Mouse (Mus musculus) neural tube, embryonic 14.5 days (tissue): ENCODE results near the gene Ewsr1. TPM values are rescaled to one million over a fixed set of nuclear protein-coding genes. Genes with fewer than 3 reads are reported as not detected.
A peak's percentile ranks its signal among the peaks of the same experiment; 100 is the strongest.

Source experiments
- ATAC-seq: fragments of 200-750 bp; cut with Nextera tagmentation; 2 replicates; pipeline ENCODE4 v1.8.0; 2017; ENCODE audit warnings: low read depth, mild to moderate bottlenecking, moderate TSS enrichment, moderate library complexity
- H3K27ac ChIP-seq: fragments of 300-500 bp; sonication (generic); 2 replicates; pipeline ENCODE4 v1.5.1; 2014; ENCODE audit warnings: low read depth, mild to moderate bottlenecking, control low read depth, low read length, moderate library complexity, mixed read lengths
- H3K27me3 ChIP-seq: fragments of 300-500 bp; sonication (generic); 2 replicates; pipeline ENCODE4 v1.6.1; 2014; ENCODE audit warnings: low read length; ENCODE audit not compliant: control insufficient read depth, insufficient read depth
- H3K36me3 ChIP-seq: fragments of 300-500 bp; sonication (generic); 2 replicates; pipeline ENCODE4 v1.6.1; 2014; ENCODE audit warnings: low read length, mixed read lengths; ENCODE audit not compliant: control insufficient read depth, insufficient read depth
- H3K4me1 ChIP-seq: fragments of 300-500 bp; sonication (generic); 2 replicates; pipeline ENCODE4 v1.6.1; 2014; ENCODE audit warnings: low read length; ENCODE audit not compliant: control insufficient read depth, insufficient read depth
- H3K4me2 ChIP-seq: fragments of 300-500 bp; sonication (generic); 2 replicates; pipeline ENCODE4 v1.6.1; 2014; ENCODE audit warnings: mild to moderate bottlenecking, low read depth, low read length, control low read depth
- H3K4me3 ChIP-seq: fragments of 300-500 bp; sonication (generic); 2 replicates; pipeline ENCODE4 v1.5.1; 2014; ENCODE audit warnings: low read depth, low read length, control low read depth, mixed read lengths
- H3K9ac ChIP-seq: fragments of 300-500 bp; sonication (generic); replicated peaks from 2 replicates; pipeline ENCODE4 v1.6.1; 2014; ENCODE audit warnings: low read depth, mild to moderate bottlenecking, control low read depth, low read length, mixed read lengths
- H3K9me3 ChIP-seq: fragments of 300-500 bp; sonication (generic); 2 replicates; pipeline ENCODE4 v1.6.1; 2016; ENCODE audit warnings: low read length; ENCODE audit not compliant: control insufficient read depth
- WGBS: fragments of 180-500 bp; shearing (Covaris S2); extraction: QIAGEN DNeasy Blood & Tissue Kit; methylation state at CpG from one replicate; pipeline ENCODE4 v1.1.7; 2014; 5-methylcytosine and 5-hydroxymethylcytosine counted together
- polyA plus RNA-seq: library from polyadenylated mRNA; unstranded; fragments of >200 nt; fragmentation: Nextera tagmentation; extraction: Ambion mirVana; gene quantifications from 2 replicates; pipeline ENCODE4 v1.2.1, GENCODE M21; 2014

The Ewsr1 gene
- polyA plus RNA-seq, 1 experiment from 2014 or later, result 364 TPM

GRCm38 (mm10) chr11:5075760-5076159 lies 23.3 kb downstream of the Ewsr1 start:
- H3K4me2 ChIP-seq, result no peak overlapping the region
- H3K36me3 ChIP-seq, result peaks cover 56% of the 10 kb centered on the region

GRCm38 (mm10) chr11:5074882-5075281 lies 24.2 kb downstream of the Ewsr1 start:
- 75% methylated on average over 4 of the region's 4 CpGs for WGBS
- Histone ChIP-seq H3K27me3 (no peaks in the 10 kb centered on the region), H3K9me3 (no peaks in the 10 kb centered on the region), H3K27ac (no peak overlapping the region), H3K4me2 (no peak overlapping the region), H3K4me1 (no peaks in the 10 kb centered on the region), H3K4me3 (no peak overlapping the region), H3K36me3 (peaks cover 61% of the 10 kb centered on the region), H3K9ac (no peak overlapping the region)
- ATAC-seq, result no peak

More at GRCm38 (mm10) chr11:5075760-5076159, 23.3 kb downstream of the Ewsr1 start:
- Histone ChIP-seq H3K9me3 (no peaks in the 10 kb centered on the region), H3K4me3 (no peak overlapping the region), H3K27ac (no peak overlapping the region), H3K9ac (no peak overlapping the region), H3K4me1 (no peaks in the 10 kb centered on the region), H3K27me3 (no peaks in the 10 kb centered on the region)
- no peak for ATAC-seq

GRCm38 (mm10) chr11:5068126-5068971 lies 30.7 kb downstream of the Ewsr1 start:
- H3K27me3 ChIP-seq, result peaks cover 2% of the 10 kb centered on the region; the same call in 1 of the 2 replicates
- H3K4me3 ChIP-seq, result no peak overlapping the region
- H3K4me2 ChIP-seq, result no peak overlapping the region
- peaks cover 11% of the 10 kb centered on the region for H3K4me1 ChIP-seq
- no peak for ATAC-seq
- 80% methylated on average over 9 of the region's 9 CpGs for WGBS
- no peak overlapping the region for H3K27ac ChIP-seq
- H3K9ac ChIP-seq, result no peak overlapping the region
- H3K36me3 ChIP-seq, result peaks cover 49% of the 10 kb centered on the region
- no peaks in the 10 kb centered on the region for H3K9me3 ChIP-seq

GRCm38 (mm10) chr11:5067063-5067462 lies 32.0 kb downstream of the Ewsr1 start:
- H3K4me2 ChIP-seq, result no peak overlapping the region
- no peak overlapping the region for H3K4me3 ChIP-seq
- peaks cover 36% of the 10 kb centered on the region for H3K36me3 ChIP-seq
- peaks cover 15% of the 10 kb centered on the region for H3K27me3 ChIP-seq
- H3K4me1 ChIP-seq, result peaks cover 19% of the 10 kb centered on the region
- ATAC-seq, result no peak
- no peak overlapping the region for H3K27ac ChIP-seq
- H3K9me3 ChIP-seq, result no peaks in the 10 kb centered on the region
- no peak overlapping the region for H3K9ac ChIP-seq

- H3K27me3 ChIP-seq, result peaks cover 30% of the 10 kb centered on the region
- peak; percentile 87 for ATAC-seq
- peak within 1 kb of the TSS; percentile 68 for H3K4me3 ChIP-seq
- H3K4me1 ChIP-seq, result peaks cover 31% of the 10 kb centered on the region
- peak within 1 kb of the TSS; percentile 91 for H3K4me2 ChIP-seq
- peak within 1 kb of the TSS; percentile 62 for H3K9ac ChIP-seq
- under 1% methylated on average over 50 of the region's 50 CpGs for WGBS
- no peaks in the 10 kb centered on the region for H3K9me3 ChIP-seq
- H3K36me3 ChIP-seq, result peaks cover 28% of the 10 kb centered on the region
- H3K27ac ChIP-seq, result 0 out of 2 replicates have a peak within 1 kb of the TSS, but pooled peaks have one; percentile 44
These were observed 33.8 kb downstream of the Ewsr1 start, which contains the start of gene Gas2l1 for GRCm38 (mm10) chr11:5065056-5065821. Gene Gas2l1 (minus strand): TSS chr11:5065327.

- no peak overlapping the region for H3K27ac ChIP-seq
- H3K36me3 ChIP-seq, result peaks cover 24% of the 10 kb centered on the region
- peak; percentile 5; the same call in 1 of the 2 replicates for ATAC-seq
- H3K4me3 ChIP-seq, result peak overlapping the region; percentile 68
- peak overlapping the region; percentile 91 for H3K4me2 ChIP-seq
- peaks cover 38% of the 10 kb centered on the region for H3K27me3 ChIP-seq
- H3K4me1 ChIP-seq, result peaks cover 31% of the 10 kb centered on the region
- 12% methylated on average over 38 of the region's 38 CpGs for WGBS
- no peaks in the 10 kb centered on the region for H3K9me3 ChIP-seq
- H3K9ac ChIP-seq, result peak overlapping the region; percentile 62
These were observed 34.6 kb downstream of the Ewsr1 start for GRCm38 (mm10) chr11:5064282-5065055.

- peaks cover 31% of the 10 kb centered on the region for H3K4me1 ChIP-seq
- peaks cover 16% of the 10 kb centered on the region; the same call in 1 of the 2 replicates for H3K36me3 ChIP-seq
- no peak overlapping the region for H3K27ac ChIP-seq
- no peaks in the 10 kb centered on the region for H3K9me3 ChIP-seq
- H3K9ac ChIP-seq, result no peak overlapping the region
- H3K4me2 ChIP-seq, result peak overlapping the region; percentile 91
- no peak for ATAC-seq
- 56% methylated on average over 31 of the region's 31 CpGs for whole genome bisulfite sequencing
- H3K4me3 ChIP-seq, result peak overlapping the region; percentile 68
- peaks cover 42% of the 10 kb centered on the region for H3K27me3 ChIP-seq
These were observed 35.3 kb downstream of the Ewsr1 start for GRCm38 (mm10) chr11:5063561-5064281.

- peaks cover 10% of the 10 kb centered on the region; the same call in 1 of the 2 replicates for H3K36me3 ChIP-seq
- 61% methylated on average over 13 of the region's 13 CpGs for WGBS
- H3K9me3 ChIP-seq, result no peaks in the 10 kb centered on the region
- peaks cover 42% of the 10 kb centered on the region for H3K27me3 ChIP-seq
- H3K4me2 ChIP-seq, result peak overlapping the region; percentile 54; the same call in 1 of the 2 replicates
- peaks cover 31% of the 10 kb centered on the region for H3K4me1 ChIP-seq
- H3K9ac ChIP-seq, result no peak overlapping the region
- no peak for ATAC-seq
- no peak overlapping the region for H3K27ac ChIP-seq
- peak overlapping the region; percentile 24; the same call in 1 of the 2 replicates for H3K4me3 ChIP-seq
These were observed 36.1 kb downstream of the Ewsr1 start for GRCm38 (mm10) chr11:5062860-5063505.
